Mouse (Mus musculus) ZHBTc4 (cell line): ENCODE results near the gene Gm20379.

ENCODE experiments used
- DNase-seq: peaks from one replicate; pipeline ENCODE4 v3.0.0-alpha.2; 2011; ENCODE audit warnings: low read depth, low spot score

Gene Gm20379

GRCm38 (mm10) chr13:92336857-92337256 lies 31.1 kb downstream of the Gm20379 start:
- no peak for DNase-seq

GRCm38 (mm10) chr13:92337773-92338462 lies 32.1 kb downstream of the Gm20379 start:
- no peak for DNase-seq

- DNase-seq, result no peak
These were observed 34.0 kb downstream of the Gm20379 start for GRCm38 (mm10) chr13:92339787-92340186.

GRCm38 (mm10) chr13:92344033-92344432 lies 38.3 kb downstream of the Gm20379 start:
- DNase-seq, result no peak

GRCm38 (mm10) chr13:92346338-92346737 lies 40.6 kb downstream of the Gm20379 start:
- DNase-seq, result no peak

- no peak for DNase-seq
These were observed 45.3 kb downstream of the Gm20379 start for GRCm38 (mm10) chr13:92351100-92351499.

GRCm38 (mm10) chr13:92353956-92354355 lies 48.2 kb downstream of the Gm20379 start:
- no peak for DNase-seq

GRCm38 (mm10) chr13:92354456-92355271 lies 48.9 kb downstream of the Gm20379 start, which contains the start of the genes Dhfr and Msh3:
TSS of gene Dhfr (plus strand) at chr13:92354726.
TSS of gene Msh3 (minus strand) at chr13:92355003.
- DNase-seq, result peak; percentile 99

- no peak for DNase-seq
These were observed 49.5 kb downstream of the Gm20379 start for GRCm38 (mm10) chr13:92355272-92355643.

GRCm38 (mm10) chr13:92356376-92356775 lies 50.6 kb downstream of the Gm20379 start:
- peak; percentile 29 for DNase-seq
